In genomic region chr3:95651033-95651373, GRCm38 (mm10) we compare ENCODE assay signal across 11 mouse cellular contexts. TPM values are rescaled to one million over a fixed set of nuclear protein-coding genes. Genes with fewer than 3 reads are reported as not detected.
DNase-seq lines count a peak whose midpoint lies in the region; ATAC-seq and TF ChIP-seq lines count a peak whose summit lies in the region.
"Had no signal": no experiment of that assay in that cellular context is flagged by ENCODE, and none has a peak within 500 bp of the region (broad histone marks: within the 10 kb centered on the region; RNA-seq: fewer than 3 reads in every experiment).

No protein-coding gene starts in this region.

- H3K4me1 ChIP-seq in kidney, embryonic 14.5 days (ENCODE audit: control insufficient read depth, insufficient read depth, low read length): peaks cover 11% of the 10 kb centered on the region; the same call in 1 of the 2 replicates
- no peaks in the 10 kb centered on the region for H3K4me1 ChIP-seq in cortical plate, adult 2 months (ENCODE audit: control insufficient read depth, insufficient read depth, low read length)
- H3K4me1 ChIP-seq: forebrain, embryonic 15.5 days had no signal

- H3K4me2 ChIP-seq in kidney, embryonic 14.5 days (replicated peaks; ENCODE audit: low read depth, low read length): no peak overlapping the region
- H3K4me2 ChIP-seq: forebrain, embryonic 15.5 days; neural tube, embryonic 13.5 days had no signal

- ATAC-seq in kidney, embryonic 14.5 days (ENCODE audit: low FRiP score, low TSS enrichment): no peak
- ATAC-seq: forebrain, embryonic 15.5 days had no signal

- no peak overlapping the region for H3K4me3 ChIP-seq in kidney, embryonic 14.5 days (ENCODE audit: low read length)
- H3K4me3 ChIP-seq in cortical plate, adult 2 months (ENCODE audit: insufficient read depth, low read length): no peak overlapping the region
- H3K4me3 ChIP-seq in macrophage (ENCODE audit: inconsistent target): no peak overlapping the region
- H3K4me3 ChIP-seq: forebrain, embryonic 15.5 days; neural tube, embryonic 13.5 days had no signal

- no peaks in the 10 kb centered on the region for H3K9me3 ChIP-seq in kidney, embryonic 14.5 days (ENCODE audit: control insufficient read depth, low read length)
- H3K9me3 ChIP-seq: forebrain, embryonic 15.5 days; neural tube, embryonic 13.5 days had no signal

- no peaks in the 10 kb centered on the region for H3K36me3 ChIP-seq in kidney, embryonic 14.5 days (ENCODE audit: control insufficient read depth, insufficient read depth, low read length)
- H3K36me3 ChIP-seq in macrophage (ENCODE audit: inconsistent target): no peaks in the 10 kb centered on the region
- H3K36me3 ChIP-seq: forebrain, embryonic 15.5 days; neural tube, embryonic 13.5 days had no signal

- H3K27me3 ChIP-seq in kidney, embryonic 14.5 days (ENCODE audit: control insufficient read depth, insufficient read depth, low read length): no peaks in the 10 kb centered on the region
- H3K27me3 ChIP-seq: forebrain, embryonic 15.5 days; neural tube, embryonic 13.5 days had no signal

- H3K27ac ChIP-seq in kidney, embryonic 14.5 days (ENCODE audit: low read depth, low read length): peak overlapping the region; percentile 74; the same call in 1 of the 2 replicates
- peak overlapping the region; percentile 60 for H3K27ac ChIP-seq in cortical plate, adult 2 months (ENCODE audit: insufficient read depth, low read length)
- H3K27ac ChIP-seq in macrophage: peak overlapping the region; percentile 100
- H3K27ac ChIP-seq: forebrain, embryonic 15.5 days; neural tube, embryonic 13.5 days had no signal

- H3K9ac ChIP-seq in kidney, embryonic 14.5 days (ENCODE audit: low read depth, low read length): no peak overlapping the region
- H3K9ac ChIP-seq: forebrain, embryonic 15.5 days; neural tube, embryonic 13.5 days had no signal

- no peak for TF ChIP-seq POLR2A in cortical plate, adult 2 months (IDR thresholded peaks at IDR 0.05; ENCODE audit: extremely low read depth, insufficient read depth, low read length)

- no peak for TF ChIP-seq CTCF in cortical plate, adult 2 months (IDR thresholded peaks at IDR 0.05; ENCODE audit: extremely low read depth, insufficient read depth, low read length)

- no peak for DNase-seq in kidney, postnatal 36 days
- DNase-seq in ES-CJ7 (ENCODE audit: low read depth, low spot score) (peak; percentile 59), MN1 (ENCODE audit: low spot score) (no peak)
- no peak for DNase-seq in urinary bladder, postnatal 36 days (ENCODE audit: low spot score in 2 of 2)
- DNase-seq: cerebellum, adult 11-12 months; kidney, postnatal 14 days had no signal

- H3K79me2 ChIP-seq in macrophage (ENCODE audit: inconsistent target): peaks cover 67% of the 10 kb centered on the region; the same call in 1 of the 2 replicates

- WGBS in kidney, embryonic 14.5 days: 82% methylated on average over 3 of the region's 3 CpGs
- WGBS in macrophage (ENCODE audit: missing documents): 21% methylated on average over 3 of the region's 3 CpGs

RNA-seq across cellular contexts. Expression of gene Mcl1, which starts 7.6 kb away (rescaled TPM):
- 47.4 and 76.1 TPM in 2 replicates for polyA plus RNA-seq in kidney, embryonic 14.5 days (2014; fragmentation: Nextera tagmentation; extraction: Ambion mirVana)
- polyA plus RNA-seq in cortical plate, adult 2 months (2012; rRNA removed): 37.7 and 39.5 TPM in 2 replicates
- total RNA-seq in macrophage (2018; cell fraction: chromatin; rRNA removed): 1,000 to 10,000 TPM in 10 of 26 experiments, 100 to 1,000 TPM in 16; 471 to 2,042 (median 842) TPM
- total RNA-seq in macrophage (2018; cell fraction: cytosol; rRNA removed): 1,000 to 10,000 TPM in 4 of 26 experiments, 100 to 1,000 TPM in 22; 492 to 1,133 (median 611) TPM
- 1,000 to 10,000 TPM in 21 of 26 experiments, 100 to 1,000 TPM in 5; 701 to 2,394 (median 1,238) TPM for total RNA-seq in macrophage (2018; cell fraction: nucleus; rRNA removed)
- 251 to 507 TPM (median 488 TPM) in 3 replicates for polyA plus RNA-seq in macrophage (2018)

RNA-seq across cellular contexts. Expression of gene Ensa, which starts 26.2 kb away (rescaled TPM):
- polyA plus RNA-seq in kidney, embryonic 14.5 days (2014; fragmentation: Nextera tagmentation; extraction: Ambion mirVana): 64.0 and 66.9 TPM in 2 replicates
- 149 and 155 TPM in 2 replicates for polyA plus RNA-seq in cortical plate, adult 2 months (2012; rRNA removed)
- total RNA-seq in macrophage (2018; cell fraction: chromatin; rRNA removed): 100 to 1,000 TPM; 114 to 467 (median 312) TPM
- 100 to 1,000 TPM in 22 of 26 experiments, 10 to 100 TPM in 4; 85.2 to 121 (median 110) TPM for total RNA-seq in macrophage (2018; cell fraction: cytosol; rRNA removed)
- total RNA-seq in macrophage (2018; cell fraction: nucleus; rRNA removed): 100 to 1,000 TPM; 134 to 367 (median 267) TPM
- 79.1 to 122 TPM (median 121 TPM) in 3 replicates for polyA plus RNA-seq in macrophage (2018)

RNA-seq across cellular contexts. Expression of gene Adamtsl4, which starts 36.7 kb away (rescaled TPM):
- 2.0 and 3.7 TPM in 2 replicates for polyA plus RNA-seq in kidney, embryonic 14.5 days (2014; fragmentation: Nextera tagmentation; extraction: Ambion mirVana)
- 6.0 and 6.4 TPM in 2 replicates for polyA plus RNA-seq in cortical plate, adult 2 months (2012; rRNA removed)
- total RNA-seq in macrophage (2018; cell fraction: chromatin; rRNA removed): 1 to 10 TPM in 21 of 26 experiments, under 1 TPM in 5; 0.40 to 8.2 (median 3.2) TPM
- total RNA-seq in macrophage (2018; cell fraction: cytosol; rRNA removed): 1 to 10 TPM in 13 of 26 experiments, under 1 TPM in 13; 0.22 to 4.1 (median 1.2) TPM
- 1 to 10 TPM in 21 of 26 experiments, under 1 TPM in 5; 0.21 to 9.6 (median 2.3) TPM for total RNA-seq in macrophage (2018; cell fraction: nucleus; rRNA removed)
- polyA plus RNA-seq in macrophage (2018): 0.38 to 3.1 TPM (median 1.9 TPM) in 3 replicates
